Mouse (Mus musculus): Measurements from ENCODE around the gene Fam122b. TPM values are rescaled to one million over a fixed set of nuclear protein-coding genes. Genes with fewer than 3 reads are reported as not detected.

Gene Fam122b
- polyA plus RNA-seq, 1 experiment from 2014 or later = 4.2 TPM

DNA sequence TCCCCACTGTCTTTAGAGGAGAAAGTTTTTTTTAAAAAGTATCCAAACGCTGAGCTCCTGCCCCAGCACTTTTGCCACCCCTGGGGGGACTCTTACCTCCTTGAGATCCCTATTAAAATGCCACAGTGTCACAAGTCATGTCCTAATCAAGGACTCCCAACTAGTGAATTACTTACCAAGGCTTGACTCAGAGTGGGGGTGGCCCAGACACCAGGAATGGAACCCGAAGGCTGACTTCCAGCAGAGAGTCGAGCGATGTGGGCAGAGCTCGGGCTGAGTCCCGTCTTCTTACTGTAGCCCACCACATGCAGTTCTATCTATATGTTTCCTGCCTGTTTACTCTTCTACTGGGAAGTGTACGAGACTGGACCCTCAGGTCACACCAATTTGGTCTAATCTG, 60.2 kb downstream of the Fam122b start:
- no peaks in the 10 kb centered on the region for H3K4me1 ChIP-seq (replicated peaks; ENCODE audit: control insufficient read depth, insufficient read depth, low read length)
- no peak overlapping the region for H3K27ac ChIP-seq (ENCODE audit: low read depth, low read length)
- H3K4me3 ChIP-seq (ENCODE audit: low read depth, low read length) = no peak overlapping the region
- H3K9me3 ChIP-seq (ENCODE audit: control insufficient read depth) = no peaks in the 10 kb centered on the region
- H3K4me2 ChIP-seq (replicated peaks; ENCODE audit: low read depth) = no peak overlapping the region
- H3K27me3 ChIP-seq (replicated peaks; ENCODE audit: control insufficient read depth, insufficient read depth, low read length) = no peaks in the 10 kb centered on the region
- ATAC-seq = no peak
- no peak for TF ChIP-seq CTCF (IDR thresholded peaks at IDR 0.05; ENCODE audit: low read depth)
- H3K9ac ChIP-seq (ENCODE audit: low read depth, low read length) = no peak overlapping the region
- no peaks in the 10 kb centered on the region for H3K36me3 ChIP-seq (ENCODE audit: control insufficient read depth, insufficient read depth)
- WGBS = 75% methylated on average over 7 of the region's 7 CpGs

DNA sequence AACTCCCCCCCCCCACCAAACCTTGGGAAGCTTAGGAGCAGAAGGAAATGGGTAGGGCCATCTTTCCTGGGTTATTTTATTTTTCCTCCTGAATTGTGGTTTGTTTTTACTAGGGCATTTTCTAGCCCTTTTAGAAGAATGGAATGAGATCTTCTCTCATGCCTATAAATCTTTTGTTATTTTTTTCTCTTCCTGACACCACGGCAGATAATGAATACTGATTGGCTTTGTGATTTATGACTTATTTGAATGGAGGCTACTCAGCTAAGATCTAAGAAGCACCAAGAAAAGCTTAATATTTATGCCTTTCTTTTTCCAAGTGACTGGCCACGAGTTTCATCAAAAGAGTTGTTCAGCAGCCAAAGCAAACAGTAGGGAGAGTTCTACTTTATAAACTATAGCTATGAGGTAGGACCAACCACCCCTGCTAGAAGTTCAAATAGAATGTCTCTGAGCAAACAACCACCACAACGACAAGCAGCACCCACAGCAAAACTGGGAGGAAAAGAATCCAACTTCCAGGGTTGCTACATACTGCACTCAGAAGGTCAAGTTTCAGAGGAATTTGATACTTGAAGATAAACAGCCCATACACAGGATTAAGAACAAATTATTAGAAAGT, 64.8 kb downstream of the Fam122b start:
- H3K4me3 ChIP-seq (ENCODE audit: low read depth, low read length) = no peak overlapping the region
- no peak overlapping the region for H3K4me2 ChIP-seq (replicated peaks; ENCODE audit: low read depth)
- 31% methylated on average over 3 of the region's 3 CpGs for WGBS
- no peaks in the 10 kb centered on the region for H3K9me3 ChIP-seq (ENCODE audit: control insufficient read depth)
- no peaks in the 10 kb centered on the region for H3K36me3 ChIP-seq (ENCODE audit: control insufficient read depth, insufficient read depth)
- TF ChIP-seq CTCF (IDR thresholded peaks at IDR 0.05; ENCODE audit: low read depth) = no peak
- no peak overlapping the region for H3K27ac ChIP-seq (ENCODE audit: low read depth, low read length)
- no peak overlapping the region for H3K9ac ChIP-seq (ENCODE audit: low read depth, low read length)
- ATAC-seq = no peak
- no peaks in the 10 kb centered on the region for H3K27me3 ChIP-seq (replicated peaks; ENCODE audit: control insufficient read depth, insufficient read depth, low read length)
- H3K4me1 ChIP-seq (replicated peaks; ENCODE audit: control insufficient read depth, insufficient read depth, low read length) = no peaks in the 10 kb centered on the region

DNA sequence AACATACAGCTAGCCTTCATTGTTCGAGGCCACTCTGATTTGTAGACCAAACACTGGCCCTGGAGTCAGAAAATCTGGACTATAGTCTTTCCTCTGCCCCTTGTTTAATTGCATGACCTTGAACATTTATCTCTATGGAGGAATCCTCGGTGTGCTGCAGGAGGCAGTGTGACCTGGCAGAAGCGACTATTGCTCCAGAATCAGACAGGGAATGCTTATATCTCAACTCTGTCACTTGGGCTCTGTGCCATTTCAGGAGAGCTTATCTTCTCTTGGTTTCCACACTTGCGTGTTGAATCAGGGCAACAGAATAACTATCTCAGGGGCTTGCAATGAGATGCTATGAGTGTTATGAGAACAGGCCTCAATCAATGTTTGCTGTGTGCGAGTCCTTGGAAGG, 68.0 kb downstream of the Fam122b start:
- no peak overlapping the region for H3K4me3 ChIP-seq (ENCODE audit: low read depth, low read length)
- H3K9me3 ChIP-seq (ENCODE audit: control insufficient read depth) = no peaks in the 10 kb centered on the region
- H3K4me2 ChIP-seq (replicated peaks; ENCODE audit: low read depth) = no peak overlapping the region
- TF ChIP-seq CTCF (IDR thresholded peaks at IDR 0.05; ENCODE audit: low read depth) = no peak
- H3K9ac ChIP-seq (ENCODE audit: low read depth, low read length) = no peak overlapping the region
- no peaks in the 10 kb centered on the region for H3K4me1 ChIP-seq (replicated peaks; ENCODE audit: control insufficient read depth, insufficient read depth, low read length)
- no peaks in the 10 kb centered on the region for H3K36me3 ChIP-seq (ENCODE audit: control insufficient read depth, insufficient read depth)
- ATAC-seq = no peak
- no peaks in the 10 kb centered on the region for H3K27me3 ChIP-seq (replicated peaks; ENCODE audit: control insufficient read depth, insufficient read depth, low read length)
- H3K27ac ChIP-seq (ENCODE audit: low read depth, low read length) = no peak overlapping the region
- WGBS = 63% methylated on average over 5 of the region's 5 CpGs

GRCm38 (mm10) chrX:53197681-53198080, 71.9 kb downstream of the Fam122b start:
- WGBS = 75% methylated on average over 4 of the region's 4 CpGs

DNA sequence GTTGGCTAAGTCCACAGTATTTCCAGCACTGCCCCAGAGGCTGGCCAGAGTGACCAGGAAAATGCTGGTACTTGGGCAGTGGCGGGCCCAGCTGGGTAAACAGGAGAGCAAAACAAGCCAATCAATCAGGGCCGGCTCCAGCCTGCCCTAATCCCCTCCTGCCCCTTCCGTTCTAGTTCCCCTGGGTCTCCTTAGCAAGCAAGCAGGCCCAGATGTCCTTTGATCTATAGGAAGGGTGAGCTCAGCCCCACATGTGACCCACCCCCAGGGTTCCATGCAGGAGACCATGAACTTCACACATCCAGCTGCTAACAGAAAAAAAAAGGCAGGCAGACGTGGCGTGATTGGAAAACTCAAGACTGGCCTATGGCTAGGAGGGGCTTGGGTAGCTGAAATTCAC, 73.2 kb downstream of the Fam122b start:
- 73% methylated on average over 5 of the region's 5 CpGs for WGBS
- no peak for TF ChIP-seq CTCF (IDR thresholded peaks at IDR 0.05; ENCODE audit: low read depth)

More at GRCm38 (mm10) chrX:53197681-53198080, 71.9 kb downstream of the Fam122b start:
- Histone ChIP-seq H3K4me1 (replicated peaks; ENCODE audit: control insufficient read depth, insufficient read depth, low read length) (no peaks in the 10 kb centered on the region), H3K27ac (ENCODE audit: low read depth, low read length) (no peak overlapping the region), H3K4me3 (ENCODE audit: low read depth, low read length) (no peak overlapping the region), H3K36me3 (ENCODE audit: control insufficient read depth, insufficient read depth) (no peaks in the 10 kb centered on the region), H3K4me2 (replicated peaks; ENCODE audit: low read depth) (no peak overlapping the region), H3K27me3 (replicated peaks; ENCODE audit: control insufficient read depth, insufficient read depth, low read length) (no peaks in the 10 kb centered on the region), H3K9me3 (ENCODE audit: control insufficient read depth) (no peaks in the 10 kb centered on the region), H3K9ac (ENCODE audit: low read depth, low read length) (no peak overlapping the region)
- TF ChIP-seq CTCF (IDR thresholded peaks at IDR 0.05; ENCODE audit: low read depth) = no peak
- ATAC-seq = no peak

More for the DNA sequence above, 73.2 kb downstream of the Fam122b start:
- Histone ChIP-seq H3K27me3 (replicated peaks; ENCODE audit: control insufficient read depth, insufficient read depth, low read length) (no peaks in the 10 kb centered on the region), H3K9me3 (ENCODE audit: control insufficient read depth) (no peaks in the 10 kb centered on the region), H3K4me3 (ENCODE audit: low read depth, low read length) (no peak overlapping the region), H3K27ac (ENCODE audit: low read depth, low read length) (no peak overlapping the region), H3K4me2 (replicated peaks; ENCODE audit: low read depth) (no peak overlapping the region), H3K36me3 (ENCODE audit: control insufficient read depth, insufficient read depth) (no peaks in the 10 kb centered on the region), H3K9ac (ENCODE audit: low read depth, low read length) (no peak overlapping the region), H3K4me1 (replicated peaks; ENCODE audit: control insufficient read depth, insufficient read depth, low read length) (no peaks in the 10 kb centered on the region)
- no peak for ATAC-seq

Other genes starting within 250 kb of the Fam122b start
- gene Plac1, start 29.7 kb downstream of the Fam122b start, polyA plus RNA-seq (2015; fragmentation: Nextera tagmentation; extraction: Ambion mirVana) = 0.54 and 0.93 TPM in 2 replicates
- not detected in 2 replicates for gene Fam122c, start 3.6 kb upstream of the Fam122b start, polyA plus RNA-seq (2015; fragmentation: Nextera tagmentation; extraction: Ambion mirVana)
- 69.4 and 73.8 TPM in 2 replicates for gene Mospd1, start 100.7 kb upstream of the Fam122b start, polyA plus RNA-seq (2015; fragmentation: Nextera tagmentation; extraction: Ambion mirVana)
- not detected in 2 replicates for gene Etd, start 165.1 kb upstream of the Fam122b start, polyA plus RNA-seq (2015; fragmentation: Nextera tagmentation; extraction: Ambion mirVana)

All from intestine, postnatal 0 days (tissue).